Mouse (Mus musculus) bone marrow macrophage, adult 2 months (primary cell): ENCODE results near the gene Mpp1. TPM values are rescaled to one million over a fixed set of nuclear protein-coding genes. Genes with fewer than 3 reads are reported as not detected.

Experiments
- H3K27ac ChIP-seq: 2 replicates; pipeline ENCODE4 v1.5.1; 2012; ENCODE audit warnings: low read depth, low read length; ENCODE audit not compliant: insufficient read depth
- H3K4me1 ChIP-seq: 2 replicates; pipeline ENCODE4 v1.6.1; 2012; ENCODE audit warnings: low read length; ENCODE audit not compliant: control insufficient read depth, insufficient read depth
- H3K4me3 ChIP-seq: 2 replicates; pipeline ENCODE4 v1.5.1; 2012; ENCODE audit warnings: mild to moderate bottlenecking, low read length, moderate library complexity; ENCODE audit not compliant: insufficient read depth
- CTCF ChIP-seq: IDR thresholded peaks from 2 replicates; pipeline ENCODE4 v1.5.1; 2012; ENCODE audit warnings: low read depth, mild to moderate bottlenecking, low read length, moderate library complexity
- POLR2A ChIP-seq: IDR thresholded peaks from 2 replicates; pipeline ENCODE4 v1.6.1; 2012; ENCODE audit warnings: mild to moderate bottlenecking, low read depth, low read length, borderline replicate concordance
- polyA plus RNA-seq: library from polyadenylated mRNA; stranded (reverse); fragments of >200 nt; gene quantifications from 2 replicates; pipeline ENCODE4 v1.2.4, GENCODE M21; 2012; ENCODE audit not compliant: missing spikeins, insufficient read depth, insufficient read length

The Mpp1 gene
- polyA plus RNA-seq, 1 experiment: 354 TPM

DNA sequence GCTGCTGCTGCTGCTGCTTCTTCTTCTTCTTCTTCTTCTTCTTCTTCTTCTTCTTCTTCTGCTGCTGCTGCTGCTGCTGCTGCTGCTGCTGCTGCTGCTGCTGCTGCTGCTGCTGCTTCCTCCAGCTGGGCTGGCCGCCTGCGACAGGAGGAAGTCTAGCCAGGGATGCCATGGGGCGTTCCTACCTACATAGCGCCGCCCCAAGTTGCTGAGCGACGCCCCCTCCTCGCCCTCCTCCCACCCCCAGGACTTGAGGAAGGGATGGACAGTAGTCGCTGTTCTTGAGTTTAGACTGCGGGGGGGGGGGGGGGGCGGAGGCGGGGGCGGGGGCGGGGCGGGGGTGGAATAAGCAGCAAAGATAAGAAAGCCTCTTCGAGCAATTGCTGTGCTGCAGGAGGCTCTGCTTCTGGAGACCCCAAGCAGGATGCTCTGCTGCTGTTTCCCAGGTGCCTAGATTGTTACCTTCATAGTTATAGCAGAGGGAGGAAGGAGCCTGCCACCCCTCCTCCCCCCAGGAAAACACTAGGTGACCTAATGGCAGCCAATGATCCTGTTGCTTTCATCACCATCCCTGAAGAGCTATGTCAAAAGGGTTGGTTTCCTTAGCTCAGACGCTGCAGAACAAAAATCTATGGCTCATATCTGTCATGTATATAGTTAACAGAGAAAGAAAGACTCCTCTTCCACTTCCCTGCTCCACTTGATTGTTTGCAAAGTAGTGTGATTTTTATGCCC, 45.9 kb downstream of the Mpp1 start, which contains the start of gene Gab3:
Gene Gab3, minus strand, starts transcription at position 685 of the 735 bp plus-strand sequence.
- no peak for TF ChIP-seq POLR2A
- TF ChIP-seq CTCF: no peak
- Histone ChIP-seq H3K4me1 (peaks cover 4% of the 10 kb centered on the region; the same call in 1 of the 2 replicates), H3K4me3 (peak within 1 kb of the TSS; percentile 70), H3K27ac (peak within 1 kb of the TSS; percentile 91)

DNA sequence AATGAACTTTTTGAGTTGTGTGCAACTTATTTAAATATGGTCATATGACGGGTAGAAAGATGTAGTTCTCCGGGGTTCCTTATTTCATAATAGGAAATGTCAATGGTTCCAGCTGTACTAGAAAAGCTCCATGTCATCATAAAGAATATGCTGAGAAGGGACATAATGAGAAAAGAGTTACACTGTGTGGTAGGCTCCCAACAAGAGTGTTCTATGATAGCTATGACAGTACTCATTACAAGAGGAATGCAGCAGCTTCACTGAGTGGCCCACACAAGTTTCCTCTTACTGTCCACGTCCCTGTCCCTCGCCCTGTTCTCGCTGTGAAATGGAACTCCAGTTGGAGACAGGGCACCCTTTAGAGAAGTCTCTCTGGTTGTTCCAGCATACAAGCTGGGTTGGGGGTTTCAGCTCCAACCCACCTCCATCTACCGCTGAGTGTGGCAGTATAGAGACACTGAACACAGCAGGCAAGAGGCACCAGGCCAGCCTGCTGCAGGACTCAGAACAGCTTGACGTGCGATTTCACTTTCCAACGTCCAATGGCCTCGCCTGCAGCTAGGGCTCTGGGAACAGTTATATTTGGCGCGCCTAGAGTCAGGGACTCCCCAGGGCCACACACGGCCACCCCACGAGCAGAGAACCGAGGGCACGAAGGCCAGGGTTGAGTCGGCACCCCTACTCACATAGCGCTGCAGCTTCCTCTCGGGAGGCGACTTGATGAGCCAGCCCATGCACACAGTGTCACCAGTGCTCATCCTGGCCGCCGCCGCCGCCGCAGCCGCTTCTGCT, 46.6 kb downstream of the Mpp1 start:
- peak overlapping the region; percentile 91 for H3K27ac ChIP-seq
- H3K4me3 ChIP-seq: peak overlapping the region; percentile 70
- H3K4me1 ChIP-seq: peaks cover 5% of the 10 kb centered on the region; the same call in 1 of the 2 replicates
- TF ChIP-seq CTCF: no peak
- TF ChIP-seq POLR2A: no peak

- TF ChIP-seq CTCF (no peak), POLR2A (no peak)
- peaks cover 5% of the 10 kb centered on the region; the same call in 1 of the 2 replicates for H3K4me1 ChIP-seq
- H3K27ac ChIP-seq: no peak overlapping the region
- H3K4me3 ChIP-seq: no peak overlapping the region
Observed at GRCm38 (mm10) chrX:75082351-75082750, 48.5 kb downstream of the Mpp1 start.

Other genes starting within 250 kb of the Mpp1 start
- 16.3 and 18.2 TPM in 2 replicates for gene Gab3, start 45.6 kb downstream of the Mpp1 start, polyA plus RNA-seq
- gene Dkc1, start 35.2 kb downstream of the Mpp1 start, polyA plus RNA-seq: 7.8 and 10.6 TPM in 2 replicates
- gene Smim9, start 32.8 kb upstream of the Mpp1 start, polyA plus RNA-seq: not detected in 2 replicates